Mouse (Mus musculus): ENCODE measurements around the gene Ggn. TPM values are rescaled to one million over a fixed set of nuclear protein-coding genes. Genes with fewer than 3 reads are reported as not detected.
"Not testable (repeated sequence)": the region's sequence is repeated elsewhere in the genome, so short reads cannot be mapped to it uniquely, and the experiment has no call there.

Ggn gene
- polyA plus RNA-seq, 1 experiment from 2014 or later = 0.49 TPM

- Histone ChIP-seq H3K4me2 (replicated peaks; ENCODE audit: low read depth, low read length) (peak overlapping the region; percentile 55), H3K27me3 (ENCODE audit: control insufficient read depth, insufficient read depth, low read length) (no peaks in the 10 kb centered on the region), H3K9ac (replicated peaks; ENCODE audit: low read depth, low read length) (no peak overlapping the region), H3K36me3 (ENCODE audit: control insufficient read depth, insufficient read depth, low read length) (no peaks in the 10 kb centered on the region), H3K4me1 (ENCODE audit: control insufficient read depth, insufficient read depth, low read length) (0 out of 2 replicates have a peak, but pooled peaks cover 5% of the 10 kb centered on the region), H3K4me3 (ENCODE audit: low read depth, low read length) (peak overlapping the region; percentile 35), H3K27ac (ENCODE audit: low read length) (no peak overlapping the region), H3K9me3 (ENCODE audit: control insufficient read depth, low read depth, low read length) (peaks cover 4% of the 10 kb centered on the region; the same call in 1 of the 2 replicates)
- ATAC-seq (ENCODE audit: insufficient number of reproducible peaks, insufficient read depth, low FRiP score, low read depth) = no peak
- WGBS = 17% methylated on average over 26 of the region's 26 CpGs
Observed at GRCm38 (mm10) chr7:29212199-29212765, 42.3 kb downstream of the Ggn start.

GRCm38 (mm10) chr7:29212775-29213560, 43.0 kb downstream of the Ggn start:
- ATAC-seq (ENCODE audit: insufficient number of reproducible peaks, insufficient read depth, low FRiP score, low read depth); H3K9me3 ChIP-seq (ENCODE audit: control insufficient read depth, low read depth, low read length); H3K27ac ChIP-seq (ENCODE audit: low read length); H3K4me3 ChIP-seq (ENCODE audit: low read depth, low read length); H3K4me1 ChIP-seq (ENCODE audit: control insufficient read depth, insufficient read depth, low read length); H3K27me3 ChIP-seq (ENCODE audit: control insufficient read depth, insufficient read depth, low read length); H3K36me3 ChIP-seq (ENCODE audit: control insufficient read depth, insufficient read depth, low read length); H3K9ac ChIP-seq (replicated peaks; ENCODE audit: low read depth, low read length): not testable (repeated sequence)
- 16% methylated on average over 40 of the region's 40 CpGs for WGBS
- H3K4me2 ChIP-seq (replicated peaks; ENCODE audit: low read depth, low read length) = peak overlapping the region; percentile 1; the same call in 1 of the 2 replicates

GRCm38 (mm10) chr7:29213675-29214082, 43.7 kb downstream of the Ggn start, which contains the start of gene Catsperg1:
Gene Catsperg1, minus strand, starts transcription at chr7:29214035.
- Histone ChIP-seq H3K4me1 (ENCODE audit: control insufficient read depth, insufficient read depth, low read length) (0 out of 2 replicates have a peak, but pooled peaks cover 5% of the 10 kb centered on the region), H3K27me3 (ENCODE audit: control insufficient read depth, insufficient read depth, low read length) (no peaks in the 10 kb centered on the region), H3K4me2 (replicated peaks; ENCODE audit: low read depth, low read length) (peak within 1 kb of the TSS; percentile 1; the same call in 1 of the 2 replicates), H3K36me3 (ENCODE audit: control insufficient read depth, insufficient read depth, low read length) (no peaks in the 10 kb centered on the region), H3K9ac (replicated peaks; ENCODE audit: low read depth, low read length) (no peak within 1 kb of the TSS), H3K9me3 (ENCODE audit: control insufficient read depth, low read depth, low read length) (peaks cover 4% of the 10 kb centered on the region; the same call in 1 of the 2 replicates), H3K27ac (ENCODE audit: low read length) (no peak within 1 kb of the TSS), H3K4me3 (ENCODE audit: low read depth, low read length) (no peak within 1 kb of the TSS)
- 5% methylated on average over 20 of the region's 20 CpGs for WGBS
- peak; percentile 66 for ATAC-seq (ENCODE audit: insufficient number of reproducible peaks, insufficient read depth, low FRiP score, low read depth)

GRCm38 (mm10) chr7:29214236-29214635, 44.2 kb downstream of the Ggn start:
- no peak for ATAC-seq (ENCODE audit: insufficient number of reproducible peaks, insufficient read depth, low FRiP score, low read depth)
- Histone ChIP-seq H3K36me3 (ENCODE audit: control insufficient read depth, insufficient read depth, low read length) (no peaks in the 10 kb centered on the region), H3K9me3 (ENCODE audit: control insufficient read depth, low read depth, low read length) (peaks cover 4% of the 10 kb centered on the region), H3K4me2 (replicated peaks; ENCODE audit: low read depth, low read length) (no peak overlapping the region), H3K4me3 (ENCODE audit: low read depth, low read length) (no peak overlapping the region), H3K27me3 (ENCODE audit: control insufficient read depth, insufficient read depth, low read length) (no peaks in the 10 kb centered on the region), H3K27ac (ENCODE audit: low read length) (no peak overlapping the region), H3K4me1 (ENCODE audit: control insufficient read depth, insufficient read depth, low read length) (0 out of 2 replicates have a peak, but pooled peaks cover 5% of the 10 kb centered on the region), H3K9ac (replicated peaks; ENCODE audit: low read depth, low read length) (no peak overlapping the region)
- WGBS = 54% methylated on average over 2 of the region's 2 CpGs

- 42% methylated on average over 15 of the region's 15 CpGs for WGBS
- Histone ChIP-seq H3K4me3 (ENCODE audit: low read depth, low read length) (no peak overlapping the region), H3K4me2 (replicated peaks; ENCODE audit: low read depth, low read length) (no peak overlapping the region), H3K9me3 (ENCODE audit: control insufficient read depth, low read depth, low read length) (peaks cover 4% of the 10 kb centered on the region), H3K36me3 (ENCODE audit: control insufficient read depth, insufficient read depth, low read length) (no peaks in the 10 kb centered on the region), H3K27me3 (ENCODE audit: control insufficient read depth, insufficient read depth, low read length) (no peaks in the 10 kb centered on the region), H3K4me1 (ENCODE audit: control insufficient read depth, insufficient read depth, low read length) (0 out of 2 replicates have a peak, but pooled peaks cover 5% of the 10 kb centered on the region), H3K27ac (ENCODE audit: low read length) (no peak overlapping the region), H3K9ac (replicated peaks; ENCODE audit: low read depth, low read length) (no peak overlapping the region)
- no peak for ATAC-seq (ENCODE audit: insufficient number of reproducible peaks, insufficient read depth, low FRiP score, low read depth)
Observed at GRCm38 (mm10) chr7:29214846-29215245, 44.8 kb downstream of the Ggn start.

Other genes with a start within 250 kb of the Ggn start
- 272 and 280 TPM in 2 replicates for gene Actn4, start 207.9 kb upstream of the Ggn start, polyA plus RNA-seq (2014; fragmentation: Nextera tagmentation; extraction: Ambion mirVana)
- gene Eif3k, start 188.3 kb upstream of the Ggn start, polyA plus RNA-seq (2014; fragmentation: Nextera tagmentation; extraction: Ambion mirVana) = 413 and 444 TPM in 2 replicates
- gene Map4k1, start 188.2 kb upstream of the Ggn start, polyA plus RNA-seq (2014; fragmentation: Nextera tagmentation; extraction: Ambion mirVana) = 8.5 and 11.3 TPM in 2 replicates
- 0.30 and 0.78 TPM in 2 replicates for gene Ryr1, start 45.0 kb upstream of the Ggn start, polyA plus RNA-seq (2014; fragmentation: Nextera tagmentation; extraction: Ambion mirVana)
- 0.51 and 0.73 TPM in 2 replicates for gene Rasgrp4, start 35.4 kb upstream of the Ggn start, polyA plus RNA-seq (2014; fragmentation: Nextera tagmentation; extraction: Ambion mirVana)
- gene Fam98c, start 14.0 kb upstream of the Ggn start, polyA plus RNA-seq (2014; fragmentation: Nextera tagmentation; extraction: Ambion mirVana) = 17.7 and 17.8 TPM in 2 replicates
- 5.9 TPM in 2 replicates for gene Spred3, start 201 bp downstream of the Ggn start, polyA plus RNA-seq (2014; fragmentation: Nextera tagmentation; extraction: Ambion mirVana)
- gene Psmd8, start 10.5 kb downstream of the Ggn start, polyA plus RNA-seq (2014; fragmentation: Nextera tagmentation; extraction: Ambion mirVana) = 264 and 268 TPM in 2 replicates
- gene Catsperg1, start 43.8 kb downstream of the Ggn start, polyA plus RNA-seq (2014; fragmentation: Nextera tagmentation; extraction: Ambion mirVana) = 0.64 and 1.6 TPM in 2 replicates
- 0.73 and 0.98 TPM in 2 replicates for gene Kcnk6, start 62.3 kb downstream of the Ggn start, polyA plus RNA-seq (2014; fragmentation: Nextera tagmentation; extraction: Ambion mirVana)
- 93.4 and 100.0 TPM in 2 replicates for gene Yif1b, start 68.1 kb downstream of the Ggn start, polyA plus RNA-seq (2014; fragmentation: Nextera tagmentation; extraction: Ambion mirVana)
- gene 2200002D01Rik, start 78.3 kb downstream of the Ggn start, polyA plus RNA-seq (2014; fragmentation: Nextera tagmentation; extraction: Ambion mirVana) = 35.0 and 36.6 TPM in 2 replicates
- 386 and 405 TPM in 2 replicates for gene Spint2, start 111.7 kb downstream of the Ggn start, polyA plus RNA-seq (2014; fragmentation: Nextera tagmentation; extraction: Ambion mirVana)
- 47.4 and 51.3 TPM in 2 replicates for gene Ppp1r14a, start 119.1 kb downstream of the Ggn start, polyA plus RNA-seq (2014; fragmentation: Nextera tagmentation; extraction: Ambion mirVana)
- gene Dpf1, start 133.7 kb downstream of the Ggn start, polyA plus RNA-seq (2014; fragmentation: Nextera tagmentation; extraction: Ambion mirVana) = 6.0 and 11.0 TPM in 2 replicates

Measured in stomach, embryonic 14.5 days (tissue).